Mouse (Mus musculus) midbrain, postnatal 0 days (tissue): Measurements from ENCODE around the gene Slc16a10. TPM values are rescaled to one million over a fixed set of nuclear protein-coding genes. Genes with fewer than 3 reads are reported as not detected.
"Not testable (repeated sequence)": the region's sequence is repeated elsewhere in the genome, so short reads cannot be mapped to it uniquely, and the experiment has no call there.

Experiments
- ATAC-seq: fragments of 200-750 bp; cut with Nextera tagmentation; 2 replicates; pipeline ENCODE4 v1.8.0; 2017; ENCODE audit warnings: moderate number of reproducible peaks, mild to moderate bottlenecking, moderate TSS enrichment, moderate library complexity; ENCODE audit not compliant: low FRiP score
- DNase-seq: peaks from one replicate; pipeline ENCODE4 v3.0.0-alpha.2; 2015; ENCODE audit warnings: low spot score
- H3K27ac ChIP-seq: fragments of 300-500 bp; sonication (generic); 2 replicates; pipeline ENCODE4 v1.5.1; 2014; ENCODE audit warnings: low read depth, mild to moderate bottlenecking, low read length, mixed read lengths
- H3K27me3 ChIP-seq: fragments of 300-500 bp; sonication (generic); 2 replicates; pipeline ENCODE4 v1.6.1; 2014; ENCODE audit warnings: low read length, control low read depth, mixed read lengths; ENCODE audit not compliant: insufficient read depth
- H3K36me3 ChIP-seq: fragments of 300-500 bp; sonication (generic); 2 replicates; pipeline ENCODE4 v1.6.1; 2014; ENCODE audit warnings: low read length, control low read depth, mixed read lengths; ENCODE audit not compliant: insufficient read depth
- H3K4me1 ChIP-seq: fragments of 300-500 bp; sonication (generic); 2 replicates; pipeline ENCODE4 v1.6.1; 2014; ENCODE audit warnings: mild to moderate bottlenecking, control low read depth, antibody characterized with exemption, low read length, mixed read lengths; ENCODE audit not compliant: insufficient read depth
- H3K4me2 ChIP-seq: fragments of 300-500 bp; sonication (generic); 2 replicates; pipeline ENCODE4 v1.6.1; 2014; ENCODE audit warnings: low read depth, mild to moderate bottlenecking, low read length, mixed read lengths; ENCODE audit not compliant: poor library complexity, severe bottlenecking
- H3K4me3 ChIP-seq: fragments of 300-500 bp; sonication (generic); 2 replicates; pipeline ENCODE4 v1.5.1; 2014; ENCODE audit warnings: low read depth, mild to moderate bottlenecking, low read length, moderate library complexity
- H3K9ac ChIP-seq: fragments of 300-500 bp; sonication (generic); replicated peaks from 2 replicates; pipeline ENCODE4 v1.6.1; 2014; ENCODE audit warnings: mild to moderate bottlenecking, low read length, moderate library complexity, mixed read lengths; ENCODE audit not compliant: poor library complexity, severe bottlenecking
- H3K9me3 ChIP-seq: fragments of 300-500 bp; sonication (generic); 2 replicates; pipeline ENCODE4 v1.6.1; 2016; ENCODE audit warnings: low read length, control low read depth
- CTCF ChIP-seq: IDR thresholded peaks from 2 replicates; pipeline ENCODE4 v1.5.1; 2016; ENCODE audit warnings: antibody characterized with exemption, mild to moderate bottlenecking
- WGBS: fragments of 180-500 bp; shearing (Covaris S2); extraction: QIAGEN DNeasy Blood & Tissue Kit; methylation state at CpG from one replicate; pipeline ENCODE4 v1.1.7; 2014; 5-methylcytosine and 5-hydroxymethylcytosine counted together
- polyA plus RNA-seq: library from polyadenylated mRNA; unstranded; fragments of >200 nt; fragmentation: Nextera tagmentation; extraction: Ambion mirVana; gene quantifications from 2 replicates; pipeline ENCODE4 v1.2.1, GENCODE M21; 2015
- total RNA-seq: library from RNA; depleted of rRNA; stranded (reverse); fragments of >200 nt; gene quantifications from 2 replicates; pipeline ENCODE4 v1.2.3, GENCODE M21; 2014

Gene Slc16a10
- total and polyA plus RNA-seq, 2 experiments from 2014 or later, result 2.2 TPM

GRCm38 (mm10) chr10:40020401-40020800, 121.7 kb downstream of the Slc16a10 start:
- H3K9me3 ChIP-seq, result no peaks in the 10 kb centered on the region

GRCm38 (mm10) chr10:40019492-40019891, 122.6 kb downstream of the Slc16a10 start:
- no peaks in the 10 kb centered on the region; the same call in 1 of the 2 replicates for H3K4me1 ChIP-seq
- no peaks in the 10 kb centered on the region for H3K9me3 ChIP-seq
- no peak overlapping the region for H3K4me3 ChIP-seq
- TF ChIP-seq CTCF, result no peak
- H3K4me2 ChIP-seq, result no peak overlapping the region
- H3K9ac ChIP-seq, result no peak overlapping the region
- no peak for ATAC-seq
- no peak overlapping the region for H3K27ac ChIP-seq
- WGBS, result 68% methylated on average over 3 of the region's 3 CpGs
- DNase-seq, result no peak
- no peaks in the 10 kb centered on the region for H3K27me3 ChIP-seq
- H3K36me3 ChIP-seq, result no peaks in the 10 kb centered on the region

More at GRCm38 (mm10) chr10:40020401-40020800, 121.7 kb downstream of the Slc16a10 start:
- H3K27me3 ChIP-seq, result no peaks in the 10 kb centered on the region
- DNase-seq (no peak), ATAC-seq (no peak)
- no peaks in the 10 kb centered on the region for H3K36me3 ChIP-seq
- 62% methylated on average over 2 of the region's 2 CpGs for WGBS
- H3K4me2 ChIP-seq, result no peak overlapping the region
- TF ChIP-seq CTCF, result no peak
- no peak overlapping the region for H3K9ac ChIP-seq
- no peak overlapping the region for H3K27ac ChIP-seq
- no peak overlapping the region for H3K4me3 ChIP-seq
- no peaks in the 10 kb centered on the region; the same call in 1 of the 2 replicates for H3K4me1 ChIP-seq

GRCm38 (mm10) chr10:40018261-40018860, 123.7 kb downstream of the Slc16a10 start:
- no peaks in the 10 kb centered on the region for H3K4me1 ChIP-seq
- no peak for TF ChIP-seq CTCF
- no peak overlapping the region for H3K9ac ChIP-seq
- no peak overlapping the region for H3K4me2 ChIP-seq
- H3K36me3 ChIP-seq, result no peaks in the 10 kb centered on the region
- DNase-seq (no peak), ATAC-seq (no peak)
- no peaks in the 10 kb centered on the region for H3K27me3 ChIP-seq
- WGBS, result 73% methylated on average over 5 of the region's 5 CpGs
- H3K4me3 ChIP-seq, result no peak overlapping the region
- no peak overlapping the region for H3K27ac ChIP-seq
- no peaks in the 10 kb centered on the region for H3K9me3 ChIP-seq

GRCm38 (mm10) chr10:40009591-40009990, 132.5 kb downstream of the Slc16a10 start:
- no peak overlapping the region for H3K4me2 ChIP-seq
- WGBS, result 88% methylated on average over 11 of the region's 11 CpGs
- H3K9ac ChIP-seq, result no peak overlapping the region
- H3K36me3 ChIP-seq, result no peaks in the 10 kb centered on the region
- no peaks in the 10 kb centered on the region for H3K4me1 ChIP-seq
- no peak overlapping the region for H3K27ac ChIP-seq
- no peak overlapping the region for H3K4me3 ChIP-seq
- no peaks in the 10 kb centered on the region for H3K9me3 ChIP-seq
- ATAC-seq, result no peak
- no peaks in the 10 kb centered on the region for H3K27me3 ChIP-seq
- no peak for DNase-seq
- no peak for TF ChIP-seq CTCF

- H3K27me3 ChIP-seq, H3K36me3 ChIP-seq, H3K9me3 ChIP-seq, H3K27ac ChIP-seq, H3K9ac ChIP-seq, DNase-seq, H3K4me2 ChIP-seq, H3K4me1 ChIP-seq, H3K4me3 ChIP-seq, ATAC-seq: not testable (repeated sequence)
- 83% methylated on average over 4 of the region's 4 CpGs for WGBS
Measured at GRCm38 (mm10) chr10:40008847-40009246, 133.2 kb downstream of the Slc16a10 start.

GRCm38 (mm10) chr10:40007953-40008352, 134.1 kb downstream of the Slc16a10 start:
- Histone ChIP-seq H3K9me3 (no peaks in the 10 kb centered on the region), H3K27ac (no peak overlapping the region), H3K36me3 (no peaks in the 10 kb centered on the region), H3K27me3 (no peaks in the 10 kb centered on the region), H3K4me3 (no peak overlapping the region), H3K9ac (no peak overlapping the region), H3K4me1 (no peaks in the 10 kb centered on the region), H3K4me2 (no peak overlapping the region)
- 91% methylated on average over 4 of the region's 4 CpGs for WGBS
- TF ChIP-seq CTCF, result no peak
- DNase-seq, result no peak
- no peak for ATAC-seq
